Mouse (Mus musculus) E14TG2a.4 (cell line): ENCODE measurements around the gene Chd3.

Source experiments
- CTCF ChIP-seq: conservative IDR thresholded peaks from 2 replicates; pipeline ENCODE4 v1.5.1; 2014; ENCODE audit warnings: low read length
- NANOG ChIP-seq: IDR thresholded peaks from 2 replicates; pipeline ENCODE4 v1.6.1; 2014; ENCODE audit warnings: borderline replicate concordance, low read length, mixed read lengths
- POU5F1 ChIP-seq: IDR thresholded peaks from 2 replicates; pipeline ENCODE4 v1.6.1; 2014; ENCODE audit warnings: low read length, borderline replicate concordance

- TF ChIP-seq CTCF: no peak
- no peak for TF ChIP-seq NANOG
- no peak for TF ChIP-seq POU5F1
These were observed 45.5 kb downstream of the Chd3 start, which contains the start of the genes Cntrob and Trappc1 for GRCm38 (mm10) chr11:69323667-69324111.
